Mouse (Mus musculus): ENCODE measurements around the gene Tyrobp.

The Tyrobp gene

GRCm38 (mm10) chr7:30413596-30413995, at the start of gene Tyrobp:
Gene Tyrobp (plus strand): TSS chr7:30413760.
- no peak for DNase-seq (ENCODE audit: low read depth)

- DNase-seq (ENCODE audit: low read depth) = no peak
These were observed 46.1 kb upstream of the Tyrobp start for GRCm38 (mm10) chr7:30367466-30367865.

- peak; percentile 96 for DNase-seq (ENCODE audit: low read depth)
These were observed 40.0 kb upstream of the Tyrobp start for GRCm38 (mm10) chr7:30373501-30373962.

GRCm38 (mm10) chr7:30380061-30380460, 33.5 kb upstream of the Tyrobp start:
- no peak for DNase-seq (ENCODE audit: low read depth)

GRCm38 (mm10) chr7:30384106-30384505, 29.5 kb upstream of the Tyrobp start:
- no peak for DNase-seq (ENCODE audit: low read depth)

GRCm38 (mm10) chr7:30392746-30393520, 20.6 kb upstream of the Tyrobp start:
- no peak for DNase-seq (ENCODE audit: low read depth)

- no peak for DNase-seq (ENCODE audit: low read depth)
These were observed 19.9 kb upstream of the Tyrobp start for GRCm38 (mm10) chr7:30393631-30394030.

- no peak for DNase-seq (ENCODE audit: low read depth)
These were observed 19.2 kb upstream of the Tyrobp start for GRCm38 (mm10) chr7:30394379-30394778.

- DNase-seq (ENCODE audit: low read depth) = no peak
These were observed 18.7 kb upstream of the Tyrobp start for GRCm38 (mm10) chr7:30394871-30395270.

GRCm38 (mm10) chr7:30399671-30400070, 13.9 kb upstream of the Tyrobp start:
- no peak for DNase-seq (ENCODE audit: low read depth)

GRCm38 (mm10) chr7:30402343-30402742, 11.2 kb upstream of the Tyrobp start:
- no peak for DNase-seq (ENCODE audit: low read depth)

GRCm38 (mm10) chr7:30408639-30409038, 4.9 kb upstream of the Tyrobp start:
- no peak for DNase-seq (ENCODE audit: low read depth)

GRCm38 (mm10) chr7:30409789-30410188, 3.8 kb upstream of the Tyrobp start:
- no peak for DNase-seq (ENCODE audit: low read depth)

- DNase-seq (ENCODE audit: low read depth) = no peak
These were observed 2.5 kb upstream of the Tyrobp start for GRCm38 (mm10) chr7:30411023-30411422.

- no peak for DNase-seq (ENCODE audit: low read depth)
These were observed 819 bp upstream of the Tyrobp start for GRCm38 (mm10) chr7:30412735-30413147.

- no peak for DNase-seq (ENCODE audit: low read depth)
These were observed 4.3 kb downstream of the Tyrobp start for GRCm38 (mm10) chr7:30417856-30418255.

GRCm38 (mm10) chr7:30419561-30420499, 6.3 kb downstream of the Tyrobp start, which contains the start of gene Hcst:
Gene Hcst (minus strand): TSS chr7:30419854.
- DNase-seq (ENCODE audit: low read depth) = no peak

- DNase-seq (ENCODE audit: low read depth) = no peak
These were observed 7.1 kb downstream of the Tyrobp start for GRCm38 (mm10) chr7:30420673-30421072.

GRCm38 (mm10) chr7:30421175-30421889, 7.8 kb downstream of the Tyrobp start, which contains the start of gene Nfkbid:
Gene Nfkbid (plus strand): TSS chr7:30421732.
- DNase-seq (ENCODE audit: low read depth) = no peak

GRCm38 (mm10) chr7:30421890-30422435, 8.4 kb downstream of the Tyrobp start:
- DNase-seq (ENCODE audit: low read depth) = peak; percentile 27

GRCm38 (mm10) chr7:30422560-30422959, 9.0 kb downstream of the Tyrobp start:
- DNase-seq (ENCODE audit: low read depth) = no peak
